Mouse (Mus musculus) B cell, adult (primary cell): ENCODE data around the gene Gm20852. TPM values are rescaled to one million over a fixed set of nuclear protein-coding genes. Genes with fewer than 3 reads are reported as not detected.

Source experiments
- total RNA-seq: library from RNA; stranded (reverse); gene quantifications from 4 replicates; pipeline ENCODE4 v1.2.4, GENCODE M21; 2023; ENCODE audit not compliant: inconsistent age

Gm20852 gene
- not detected in 4 replicates for total RNA-seq

DNA sequence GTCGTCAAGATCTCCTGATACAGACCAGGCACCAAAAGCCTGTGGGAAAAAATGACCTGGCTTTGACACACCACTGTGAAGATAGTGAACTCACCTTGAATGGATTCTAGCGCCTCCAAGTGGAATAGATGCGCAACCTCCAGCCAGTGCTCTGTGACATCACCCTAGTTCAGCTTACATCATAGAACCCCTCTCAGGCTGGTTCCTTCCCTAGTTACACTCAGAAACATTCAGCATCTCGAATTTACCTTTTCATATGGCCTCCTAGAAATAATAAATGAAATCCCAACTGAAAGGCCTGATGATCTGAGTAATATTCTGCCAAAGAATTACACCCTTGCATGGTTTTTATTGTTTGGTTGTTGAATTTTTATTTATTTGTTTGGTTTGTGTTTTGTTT lies at the start of gene Gm20852:
Gene Gm20852 (minus strand): TSS at position 101 of the 400 bp plus-strand sequence.

